Mouse (Mus musculus) kidney, postnatal 25 days (tissue): ENCODE results near the gene Mras.
A peak's percentile ranks its signal among the peaks of the same experiment; 100 is the strongest.

Experiments
- DNase-seq, 2 experiments: peaks; one replicate each; pipeline ENCODE4 v3.0.0; 2021; ENCODE audit warnings: mixed read lengths in 2 of 2

Mras gene

GRCm38 (mm10) chr9:99439064-99439463 is 1.9 kb upstream of the Mras start:
- no peak for DNase-seq

GRCm38 (mm10) chr9:99437781-99438565 is 792 bp upstream of the Mras start:
- no peak for DNase-seq

- peak; percentile 72 to 91 for DNase-seq
Measured at GRCm38 (mm10) chr9:99436182-99437030, 775 bp downstream of the Mras start.

- peak; percentile 67 to 73 for DNase-seq
Measured at GRCm38 (mm10) chr9:99435619-99436181, 1.5 kb downstream of the Mras start.

DNA sequence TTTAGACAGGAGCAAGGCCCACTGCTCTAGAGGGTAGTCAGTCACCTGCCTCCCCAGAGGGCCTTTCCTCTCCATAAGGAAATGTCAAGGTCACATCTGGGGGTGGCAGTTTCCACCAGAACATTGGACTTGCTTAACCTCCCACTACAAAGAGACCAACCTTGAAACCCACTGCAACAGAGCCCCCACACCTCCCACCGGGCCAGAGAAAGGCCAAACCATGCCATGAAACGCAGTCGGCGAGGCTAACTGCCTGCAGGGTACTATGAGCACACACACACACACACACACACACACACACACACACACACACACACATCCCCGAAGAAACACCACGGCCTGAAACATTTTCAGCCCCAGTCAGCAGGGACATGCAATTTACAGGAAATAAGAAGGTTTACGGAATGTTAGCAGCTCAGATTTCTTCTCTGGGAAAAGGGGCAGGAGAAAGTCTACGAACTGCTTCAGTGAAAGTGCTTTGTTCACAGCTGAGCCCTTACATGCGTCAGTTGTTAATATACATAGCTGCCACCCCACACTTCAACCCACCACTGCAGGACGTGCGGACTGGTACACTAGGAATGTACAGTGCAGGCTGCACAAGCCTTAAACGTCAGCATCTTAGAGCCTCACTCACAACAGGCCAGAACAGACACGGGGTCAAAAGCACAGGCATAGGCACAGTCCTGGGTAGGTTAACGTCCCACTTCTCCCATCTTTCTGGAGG is 2.1 kb downstream of the Mras start:
- DNase-seq = peak; percentile 13 to 47

DNA sequence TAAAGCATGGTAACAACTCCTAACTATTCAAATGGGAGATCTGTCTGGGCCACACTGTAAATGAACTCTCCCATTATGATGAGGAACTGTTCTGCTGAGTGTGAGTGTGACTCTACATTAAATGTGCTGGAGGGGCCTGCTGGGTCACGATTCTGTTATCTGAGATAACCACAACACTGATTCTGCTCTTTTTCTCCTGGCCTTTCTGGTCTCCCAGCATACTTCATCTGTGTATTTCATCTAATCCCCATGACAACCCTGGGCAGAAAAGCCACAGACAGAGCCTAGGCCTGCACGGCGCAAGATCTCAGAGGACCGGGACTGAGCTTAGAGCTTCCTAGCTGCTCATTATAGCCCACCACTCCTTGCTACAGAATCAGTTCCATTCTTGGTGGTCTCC is 4.7 kb downstream of the Mras start:
- DNase-seq = no peak

- DNase-seq = no peak
Measured at GRCm38 (mm10) chr9:99431963-99432362, 5.2 kb downstream of the Mras start.

GRCm38 (mm10) chr9:99431346-99431745 is 5.8 kb downstream of the Mras start:
- DNase-seq = no peak

DNA sequence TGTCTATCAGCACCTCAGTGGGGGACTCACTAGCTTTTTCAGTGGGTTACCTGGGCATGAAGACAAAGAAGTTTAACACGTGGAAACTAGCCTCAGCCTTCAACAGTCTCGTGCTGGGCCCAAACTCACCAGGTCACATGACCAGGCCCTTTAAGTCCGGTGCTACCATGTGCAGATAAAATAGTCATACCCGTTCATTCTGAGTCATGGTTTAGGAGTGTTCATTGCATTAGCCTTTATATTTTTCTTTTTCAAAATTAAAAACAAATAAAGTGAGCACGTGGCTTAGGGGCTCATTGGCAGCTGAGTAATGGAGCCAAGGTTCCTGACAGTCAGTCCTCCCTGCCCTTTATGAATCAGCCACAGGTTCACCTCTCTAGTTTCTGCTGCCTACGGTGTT is 6.4 kb downstream of the Mras start:
- no peak for DNase-seq

GRCm38 (mm10) chr9:99429845-99430244 is 7.3 kb downstream of the Mras start:
- DNase-seq = no peak

GRCm38 (mm10) chr9:99428601-99429331 is 8.4 kb downstream of the Mras start:
- no peak for DNase-seq

- no peak for DNase-seq
Measured at GRCm38 (mm10) chr9:99425262-99425661, 11.9 kb downstream of the Mras start.

GRCm38 (mm10) chr9:99424574-99424863 is 12.7 kb downstream of the Mras start:
- DNase-seq = no peak

DNA sequence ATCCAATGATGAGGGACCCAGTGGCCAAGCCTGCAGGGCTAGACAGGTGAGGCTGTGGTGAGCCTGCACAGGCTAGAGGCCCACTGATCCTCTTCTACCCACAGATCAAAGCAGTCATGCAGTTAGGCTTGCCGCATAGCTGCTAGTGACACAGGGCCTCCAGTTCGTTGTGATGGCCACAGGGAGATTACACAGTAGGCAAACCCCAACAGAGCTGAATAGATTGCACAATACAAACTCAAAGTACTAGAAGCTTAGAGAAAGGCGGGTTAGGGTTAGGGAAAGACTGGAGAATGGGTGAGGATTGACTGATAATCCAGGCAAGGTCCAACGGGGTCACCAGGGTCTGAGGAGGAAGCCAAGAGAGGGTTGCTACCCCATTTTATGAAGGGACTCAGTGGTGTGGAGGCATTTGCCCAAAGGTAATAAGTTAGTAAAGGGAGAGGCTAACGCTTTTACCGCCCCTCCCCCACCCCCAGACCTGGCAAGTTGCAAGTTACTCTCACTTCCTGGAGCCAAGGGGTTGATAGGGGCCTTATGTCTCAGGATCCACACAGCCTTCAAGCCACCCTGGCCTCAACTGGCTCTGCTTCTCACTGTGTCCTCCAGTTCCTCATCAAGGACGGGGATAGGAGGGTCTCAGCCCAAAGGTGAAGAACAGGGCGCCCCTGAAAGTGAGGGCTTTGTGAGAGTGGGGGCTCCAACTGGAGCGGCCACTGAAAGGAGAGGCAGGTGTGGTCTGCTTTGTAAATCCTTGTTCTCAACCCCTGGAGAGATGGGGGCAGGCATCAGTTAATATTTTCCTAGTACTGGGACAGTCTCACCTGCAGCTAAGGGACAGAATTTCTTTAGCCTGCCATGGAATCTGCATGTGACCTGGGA is 13.2 kb downstream of the Mras start:
- no peak for DNase-seq

DNA sequence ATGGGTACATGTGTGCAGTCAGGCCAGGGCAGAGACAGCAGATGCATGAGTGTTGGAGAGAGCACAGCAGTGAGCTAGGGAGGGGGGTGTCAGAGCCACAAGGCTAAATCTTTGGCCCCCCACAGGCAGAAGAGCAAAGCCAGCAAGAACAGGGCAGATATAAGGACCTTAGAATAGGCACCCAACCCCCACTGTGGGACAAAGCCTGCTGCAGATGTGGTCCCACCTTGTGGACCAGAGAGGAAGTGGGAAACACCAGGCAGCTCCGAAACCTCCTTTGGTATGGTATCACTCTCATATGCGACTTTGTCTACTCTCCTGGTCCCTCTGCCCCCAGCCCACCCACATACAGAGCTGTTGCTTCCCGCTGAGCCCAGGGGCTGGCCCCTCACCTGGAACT is 15.3 kb downstream of the Mras start:
- peak in 1 of 2 experiments; percentile 8 for DNase-seq

- DNase-seq = peak in 1 of 2 experiments; percentile 31
Measured at GRCm38 (mm10) chr9:99419951-99420701, 17.1 kb downstream of the Mras start.

- DNase-seq = peak in 1 of 2 experiments; percentile 41
Measured at GRCm38 (mm10) chr9:99418377-99418776, 18.8 kb downstream of the Mras start.

DNA sequence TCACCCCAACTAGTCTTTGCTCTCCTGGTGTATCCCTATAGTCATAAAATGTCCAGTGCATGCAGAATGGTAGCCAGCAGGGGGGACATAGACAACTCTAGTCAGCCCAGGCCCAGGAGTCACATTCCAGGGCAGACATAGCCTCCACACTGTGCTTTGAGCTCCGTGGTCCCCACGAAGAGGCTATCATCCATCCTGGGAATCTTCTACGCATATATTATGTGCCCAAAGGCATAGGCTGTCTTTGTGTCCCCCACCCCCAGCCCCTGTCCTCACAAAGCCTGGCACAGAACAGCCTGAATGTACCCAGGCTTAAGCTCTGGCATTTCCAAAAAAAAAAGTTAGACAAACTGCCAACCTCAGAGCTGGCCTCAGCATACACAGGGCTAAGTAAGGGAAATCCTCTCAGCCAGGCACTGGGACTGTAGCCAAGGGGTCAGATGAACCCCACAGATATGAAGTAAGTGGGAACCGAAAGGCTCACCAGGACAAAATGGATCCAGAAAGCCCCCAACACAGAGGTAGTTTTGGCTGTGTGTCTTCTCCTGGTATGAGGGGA is 19.8 kb downstream of the Mras start:
- peak; percentile 42 to 46 for DNase-seq

DNA sequence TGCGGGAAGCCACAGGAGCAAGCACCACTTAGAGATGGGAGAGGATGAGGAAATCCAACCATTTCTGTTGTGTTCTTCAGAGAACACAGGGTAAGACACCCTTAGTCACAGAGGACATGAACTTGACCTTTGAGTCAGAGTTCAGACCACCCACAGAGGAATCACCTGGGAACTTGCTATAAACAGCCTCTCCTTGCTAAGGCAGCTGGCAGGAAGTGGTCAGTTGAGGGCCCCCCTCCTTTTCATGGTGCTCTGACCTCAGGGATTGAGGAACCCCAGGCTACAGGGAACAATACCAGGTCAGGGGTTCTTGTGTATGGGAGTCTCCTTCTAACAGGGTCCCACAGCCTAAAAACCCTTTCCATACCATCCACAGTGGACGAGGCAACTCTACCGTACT is 20.4 kb downstream of the Mras start:
- peak in 1 of 2 experiments; percentile 22 for DNase-seq

DNA sequence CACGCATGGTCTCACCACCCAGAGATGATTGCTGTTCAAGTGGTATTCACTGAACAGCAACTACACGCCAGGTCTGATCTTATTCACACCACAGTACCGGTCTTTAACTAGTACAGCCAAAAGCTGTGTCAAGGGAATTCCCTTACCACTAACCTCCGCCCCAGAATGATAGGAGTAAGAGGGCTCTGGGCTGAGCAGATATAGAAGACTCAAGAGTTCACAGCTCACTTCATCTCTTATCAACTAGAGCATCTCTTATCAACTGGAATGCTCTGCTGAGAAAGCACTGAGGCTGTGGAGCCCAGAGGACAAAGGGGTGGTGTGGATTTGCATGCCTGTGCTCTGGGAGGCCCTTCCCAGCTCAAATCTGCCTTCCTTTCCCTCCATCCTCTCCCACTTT is 25.4 kb downstream of the Mras start:
- DNase-seq = peak in 1 of 2 experiments; percentile 1
